Mouse (Mus musculus) heart, embryonic 10.5 days (tissue): ENCODE results near the gene Gdf10. TPM values are rescaled to one million over a fixed set of nuclear protein-coding genes. Genes with fewer than 3 reads are reported as not detected.

ENCODE experiments used
- DNase-seq: peaks from one replicate; pipeline ENCODE4 v3.0.0-alpha.2; 2017; ENCODE audit warnings: low spot score
- H3K27ac ChIP-seq: fragments of 300-500 bp; sonication (generic); 2 replicates; pipeline ENCODE4 v1.5.1; 2016; ENCODE audit warnings: mild to moderate bottlenecking
- H3K27me3 ChIP-seq: fragments of 300-500 bp; sonication (generic); 2 replicates; pipeline ENCODE4 v1.6.1; 2016; ENCODE audit warnings: mild to moderate bottlenecking; ENCODE audit not compliant: poor library complexity, insufficient read depth, severe bottlenecking
- H3K36me3 ChIP-seq: fragments of 300-500 bp; sonication (generic); 2 replicates; pipeline ENCODE4 v1.6.1; 2016; ENCODE audit warnings: mild to moderate bottlenecking, moderate library complexity
- H3K4me1 ChIP-seq: fragments of 300-500 bp; sonication (generic); 2 replicates; pipeline ENCODE4 v1.6.1; 2016; ENCODE audit warnings: mild to moderate bottlenecking
- H3K4me3 ChIP-seq: fragments of 300-500 bp; sonication (generic); 2 replicates; pipeline ENCODE4 v1.5.1; 2016; ENCODE audit warnings: mild to moderate bottlenecking, moderate library complexity
- H3K9me3 ChIP-seq: fragments of 300-500 bp; sonication (generic); 2 replicates; pipeline ENCODE4 v1.6.1; 2016; ENCODE audit warnings: mild to moderate bottlenecking, moderate library complexity
- WGBS: fragments of 180-500 bp; shearing (Covaris S2); methylation state at CpG from one replicate; pipeline ENCODE4 v1.1.7; 2016; 5-methylcytosine and 5-hydroxymethylcytosine counted together
- polyA plus RNA-seq: library from polyadenylated mRNA; unstranded; fragments of >200 nt; fragmentation: Nextera tagmentation; extraction: Ambion mirVana; gene quantifications from 2 replicates; pipeline ENCODE4 v1.2.1, GENCODE M21; 2016

Gene Gdf10
- polyA plus RNA-seq, 1 experiment from 2014 or later = 2.8 TPM

DNA sequence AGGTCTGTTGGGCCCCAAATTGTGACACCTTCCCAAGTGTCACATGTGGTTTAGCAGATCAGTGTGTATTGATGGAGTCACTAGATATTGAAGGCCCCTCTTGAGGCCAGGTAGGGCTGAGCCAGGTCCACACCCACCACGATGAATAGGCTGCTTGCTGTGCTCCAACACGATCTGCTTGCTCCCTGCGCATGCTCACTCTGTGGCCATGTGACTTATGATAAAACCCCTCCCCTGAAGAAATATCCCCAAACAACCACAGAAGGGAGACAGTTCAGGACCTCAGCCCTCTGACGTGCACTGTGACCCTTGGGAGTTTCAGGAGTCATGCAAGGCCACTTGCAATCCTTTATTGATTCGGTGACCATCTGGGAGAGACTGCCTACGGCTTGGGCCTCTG is 22.7 kb downstream of the Gdf10 start:
- Histone ChIP-seq H3K36me3 (no peaks in the 10 kb centered on the region), H3K27me3 (no peaks in the 10 kb centered on the region), H3K27ac (no peak overlapping the region), H3K4me1 (peaks cover 18% of the 10 kb centered on the region), H3K4me3 (no peak overlapping the region), H3K9me3 (no peaks in the 10 kb centered on the region)
- 70% methylated on average over 6 of the region's 6 CpGs for WGBS
- DNase-seq = no peak

DNA sequence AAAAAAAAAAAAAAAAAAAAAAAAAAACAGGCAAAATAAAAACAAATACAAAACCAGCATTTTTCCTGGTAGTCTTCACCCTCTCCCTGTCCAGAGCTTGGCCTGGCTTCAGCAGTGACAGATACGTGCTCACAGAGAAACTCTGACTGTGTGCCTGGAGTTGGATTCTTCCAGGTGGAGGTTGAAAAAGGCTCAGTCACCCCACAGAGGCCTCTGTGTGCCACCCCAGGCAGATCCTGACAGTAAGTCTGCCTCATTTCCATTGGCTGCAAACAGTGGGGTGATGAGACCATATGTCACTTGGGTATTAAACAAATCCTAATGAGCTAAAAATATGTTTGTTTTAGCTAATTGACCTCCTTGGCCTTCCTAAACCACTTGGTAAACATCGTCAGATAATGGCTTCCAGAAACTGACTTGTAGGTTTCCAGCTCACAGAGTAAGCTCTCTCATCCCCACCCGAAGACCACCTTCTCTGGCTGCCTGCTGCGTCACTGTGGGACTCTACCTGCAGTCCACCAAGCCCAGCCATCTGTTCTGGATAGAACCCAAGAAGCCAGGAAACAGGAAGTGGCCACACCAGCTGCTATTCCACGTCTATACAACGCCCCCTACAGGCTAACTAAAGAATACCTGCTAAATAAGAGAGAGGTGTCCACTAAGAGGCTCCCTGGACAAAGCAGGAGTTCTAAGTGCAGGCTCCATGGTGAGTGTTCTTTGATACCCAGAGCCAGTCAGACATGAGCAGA is 29.0 kb downstream of the Gdf10 start:
- WGBS = 48% methylated on average over 6 of the region's 6 CpGs
- Histone ChIP-seq H3K27me3 (peaks cover 10% of the 10 kb centered on the region), H3K27ac (no peak overlapping the region), H3K36me3 (no peaks in the 10 kb centered on the region), H3K9me3 (no peaks in the 10 kb centered on the region), H3K4me1 (peaks cover 10% of the 10 kb centered on the region), H3K4me3 (no peak overlapping the region)
- DNase-seq = no peak

DNA sequence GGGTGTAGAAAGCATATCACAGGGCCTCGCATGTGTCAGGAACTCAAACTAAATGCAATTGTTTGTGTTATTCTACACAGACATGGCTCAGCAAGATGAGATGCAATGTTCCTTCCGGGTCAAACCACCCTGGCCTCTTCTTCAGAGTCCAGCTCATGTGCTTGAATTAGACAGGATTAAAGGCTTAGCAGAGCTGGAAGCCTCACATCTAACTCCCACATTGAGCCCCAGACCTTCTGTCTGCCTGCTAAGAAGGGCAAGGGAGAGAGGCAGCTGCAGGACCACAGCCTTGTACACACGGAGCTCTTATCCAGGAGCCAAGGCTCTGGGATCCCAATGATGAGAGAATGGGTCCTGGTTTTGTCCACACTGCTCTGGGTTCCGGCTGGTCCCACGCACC is 30.4 kb downstream of the Gdf10 start, which contains the start of gene Rbp3:
TSS of gene Rbp3 (plus strand) at position 243 of the 400 bp plus-strand sequence.
- WGBS = 83% methylated on average over 5 of the region's 5 CpGs
- no peak for DNase-seq
- Histone ChIP-seq H3K27me3 (peaks cover 15% of the 10 kb centered on the region), H3K9me3 (no peaks in the 10 kb centered on the region), H3K4me1 (peaks cover 12% of the 10 kb centered on the region), H3K36me3 (no peaks in the 10 kb centered on the region), H3K4me3 (no peak within 1 kb of the TSS), H3K27ac (no peak within 1 kb of the TSS)

DNA sequence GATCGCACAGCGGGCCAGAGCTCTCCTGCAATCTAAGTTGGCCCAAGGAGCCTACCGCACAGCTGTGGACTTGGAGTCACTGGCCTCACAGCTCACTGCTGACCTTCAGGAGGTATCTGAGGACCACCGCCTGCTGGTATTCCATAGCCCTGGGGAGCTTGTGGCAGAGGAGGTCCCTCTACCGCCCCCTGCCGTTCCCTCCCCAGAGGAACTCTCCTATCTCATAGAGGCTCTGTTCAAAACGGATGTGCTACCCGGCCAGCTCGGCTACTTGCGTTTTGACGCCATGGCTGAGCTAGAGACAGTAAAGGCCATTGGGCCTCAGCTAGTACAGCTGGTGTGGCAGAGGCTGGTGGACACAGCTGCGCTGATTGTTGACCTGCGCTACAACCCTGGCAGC is 32.7 kb downstream of the Gdf10 start:
- H3K9me3 ChIP-seq = no peaks in the 10 kb centered on the region
- H3K27ac ChIP-seq = no peak overlapping the region
- 69% methylated on average over 13 of the region's 13 CpGs for WGBS
- H3K4me3 ChIP-seq = no peak overlapping the region
- DNase-seq = no peak
- peaks cover 15% of the 10 kb centered on the region for H3K4me1 ChIP-seq
- H3K36me3 ChIP-seq = no peaks in the 10 kb centered on the region
- peaks cover 15% of the 10 kb centered on the region for H3K27me3 ChIP-seq

DNA sequence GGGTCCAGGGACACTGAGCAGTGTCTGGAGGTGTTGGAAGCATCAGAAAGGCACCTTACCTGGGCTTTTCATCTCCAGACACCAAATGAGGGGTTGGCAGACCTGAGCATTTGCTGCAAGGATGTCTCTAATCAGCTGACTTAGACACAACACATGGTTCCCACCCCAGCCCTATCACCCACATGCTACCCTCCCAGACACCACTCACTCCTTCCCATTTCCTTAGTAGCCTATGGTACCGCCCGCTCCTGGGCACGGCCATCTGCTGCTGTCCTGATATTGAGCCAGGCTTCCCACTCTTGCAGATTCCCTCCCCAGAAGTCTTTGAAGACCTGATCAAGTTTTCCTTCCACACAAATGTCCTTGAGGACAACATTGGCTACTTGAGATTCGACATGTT is 34.8 kb downstream of the Gdf10 start:
- H3K9me3 ChIP-seq = no peaks in the 10 kb centered on the region
- peaks cover 11% of the 10 kb centered on the region for H3K4me1 ChIP-seq
- no peak for DNase-seq
- no peak overlapping the region for H3K4me3 ChIP-seq
- no peaks in the 10 kb centered on the region for H3K36me3 ChIP-seq
- WGBS = 59% methylated on average over 4 of the region's 4 CpGs
- H3K27ac ChIP-seq = no peak overlapping the region
- peaks cover 15% of the 10 kb centered on the region for H3K27me3 ChIP-seq

DNA sequence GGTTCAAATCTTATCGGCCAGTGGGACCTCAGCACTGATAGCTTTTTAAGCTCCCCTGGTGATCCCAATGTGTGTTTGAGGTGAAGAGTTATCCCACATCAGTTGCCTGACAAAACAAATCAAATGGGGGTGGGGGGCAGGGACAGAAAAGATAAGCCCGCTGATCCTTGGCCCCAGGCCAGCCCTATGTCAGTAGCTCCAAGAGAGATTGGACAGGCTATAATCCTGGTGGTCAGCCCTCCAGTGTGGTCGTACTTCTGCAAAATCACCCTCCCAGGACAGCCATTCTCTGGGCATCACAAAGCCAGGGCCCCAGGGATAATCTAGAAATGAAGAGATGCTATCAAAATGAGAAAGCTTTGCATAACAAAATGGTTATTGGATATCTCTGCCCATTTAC is 35.5 kb downstream of the Gdf10 start:
- H3K27me3 ChIP-seq = peaks cover 15% of the 10 kb centered on the region
- peaks cover 11% of the 10 kb centered on the region for H3K4me1 ChIP-seq
- H3K27ac ChIP-seq = no peak overlapping the region
- no peak overlapping the region for H3K4me3 ChIP-seq
- WGBS = 16% methylated on average over 3 of the region's 3 CpGs
- no peaks in the 10 kb centered on the region for H3K9me3 ChIP-seq
- no peak for DNase-seq
- no peaks in the 10 kb centered on the region for H3K36me3 ChIP-seq

DNA sequence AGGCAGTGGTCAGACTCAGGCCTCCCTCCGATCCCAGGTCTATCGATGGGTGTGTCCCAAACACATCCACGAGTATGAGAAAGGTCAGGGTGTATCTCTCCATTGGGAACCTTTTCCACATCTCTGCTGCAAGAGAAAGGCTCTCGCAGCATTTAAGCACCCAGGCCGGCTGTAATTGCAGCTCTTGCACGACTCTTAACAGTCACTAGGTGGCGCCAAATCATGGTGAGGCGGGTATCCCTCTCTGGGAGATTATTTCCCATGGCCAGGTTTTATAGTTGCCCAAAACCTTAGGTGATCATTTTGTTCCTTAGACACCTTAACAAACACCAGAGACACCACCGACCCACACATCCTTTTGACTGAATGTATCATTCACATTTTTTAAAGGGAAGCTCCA is 36.0 kb downstream of the Gdf10 start:
- 9% methylated on average over 9 of the region's 9 CpGs for WGBS
- H3K27ac ChIP-seq = no peak overlapping the region
- H3K4me3 ChIP-seq = no peak overlapping the region
- no peak for DNase-seq
- peaks cover 15% of the 10 kb centered on the region for H3K27me3 ChIP-seq
- H3K9me3 ChIP-seq = no peaks in the 10 kb centered on the region
- no peaks in the 10 kb centered on the region for H3K36me3 ChIP-seq
- H3K4me1 ChIP-seq = peaks cover 11% of the 10 kb centered on the region

DNA sequence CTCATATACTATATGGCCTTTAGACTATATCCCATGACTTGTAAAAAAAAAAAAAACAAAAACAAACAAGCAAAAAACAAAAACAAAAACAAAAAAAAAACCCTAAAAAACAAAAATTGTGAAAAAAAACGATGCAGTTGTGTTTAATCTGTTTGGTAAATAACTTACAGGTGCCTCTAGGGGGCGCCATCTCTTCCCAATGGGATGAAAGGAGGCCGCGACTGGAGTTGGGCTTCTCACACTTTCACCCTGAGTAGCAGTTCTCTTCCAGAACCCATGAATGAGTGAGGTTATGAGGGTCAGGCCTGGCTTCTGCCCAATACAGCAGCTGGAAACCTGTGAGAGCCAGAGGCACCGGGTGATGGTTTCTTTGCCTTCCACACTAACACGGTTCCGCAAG is 42.3 kb downstream of the Gdf10 start:
- Histone ChIP-seq H3K36me3 (no peaks in the 10 kb centered on the region), H3K4me1 (no peaks in the 10 kb centered on the region), H3K27me3 (no peaks in the 10 kb centered on the region; the same call in 1 of the 2 replicates), H3K9me3 (no peaks in the 10 kb centered on the region), H3K27ac (no peak overlapping the region), H3K4me3 (no peak overlapping the region)
- DNase-seq = no peak
- WGBS = 56% methylated on average over 7 of the region's 7 CpGs

DNA sequence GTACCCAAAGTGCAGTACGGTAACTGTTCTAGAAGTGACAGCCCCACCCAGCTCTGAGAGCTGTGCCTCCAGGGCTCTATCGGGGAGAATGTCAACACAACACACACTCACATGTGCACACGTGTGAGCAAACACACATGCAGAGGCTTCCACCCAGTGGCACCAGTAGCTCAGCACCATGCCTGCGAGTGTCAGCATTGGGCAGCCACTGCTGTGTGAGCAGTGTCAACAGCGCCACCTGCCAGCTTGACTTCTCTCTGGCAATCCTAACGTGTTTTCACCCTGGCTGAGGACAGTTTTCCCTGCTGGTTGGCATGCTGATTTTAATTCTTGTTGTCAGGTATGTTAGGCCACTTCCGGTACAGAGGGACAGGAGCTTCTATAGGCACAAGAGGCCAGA is 49.3 kb downstream of the Gdf10 start:
- Histone ChIP-seq H3K27ac (no peak overlapping the region), H3K4me3 (no peak overlapping the region), H3K4me1 (no peaks in the 10 kb centered on the region), H3K36me3 (no peaks in the 10 kb centered on the region), H3K9me3 (no peaks in the 10 kb centered on the region), H3K27me3 (peaks cover 9% of the 10 kb centered on the region)
- 39% methylated on average over 7 of the region's 7 CpGs for WGBS
- no peak for DNase-seq

DNA sequence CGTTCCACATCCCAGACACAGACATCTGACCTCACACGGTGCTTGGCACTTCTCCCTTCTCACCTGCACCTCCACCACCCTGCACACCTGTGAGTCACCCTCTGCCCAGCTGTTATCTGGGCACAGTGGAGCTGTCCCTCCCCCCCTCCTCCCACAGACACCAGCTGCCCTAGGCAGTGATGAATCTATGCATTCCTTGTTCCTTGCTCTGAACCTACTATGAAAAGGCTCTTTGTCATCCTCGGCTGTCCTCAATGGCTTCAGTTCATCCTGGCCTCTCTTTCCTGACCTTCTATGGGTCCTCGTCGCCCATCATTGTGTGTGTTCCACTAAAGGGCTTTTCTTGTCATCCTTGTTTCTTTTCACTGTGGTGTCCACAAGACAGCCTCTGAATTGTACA is 51.4 kb downstream of the Gdf10 start:
- Histone ChIP-seq H3K4me1 (peaks cover 3% of the 10 kb centered on the region; the same call in 1 of the 2 replicates), H3K4me3 (no peak overlapping the region)
- WGBS = 63% methylated on average over 5 of the region's 5 CpGs

DNA sequence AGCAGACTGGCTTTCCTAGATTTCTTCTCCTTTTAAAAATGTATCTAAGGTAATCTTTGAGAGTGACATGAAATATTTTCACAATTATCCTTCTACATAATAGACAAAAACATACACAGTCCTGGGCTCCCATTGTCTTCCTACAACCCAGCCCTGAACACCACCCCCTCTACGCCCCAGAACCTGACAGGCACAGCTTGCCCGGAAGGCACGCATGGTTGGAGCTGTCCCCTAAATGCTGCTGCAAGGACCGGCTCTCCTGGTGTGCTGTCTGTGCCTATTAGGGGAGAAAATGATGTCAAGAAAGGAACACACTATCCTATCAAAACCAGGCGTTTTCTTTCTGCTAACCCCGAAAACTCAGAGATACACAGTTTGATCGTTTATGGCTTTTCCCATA is 54.4 kb downstream of the Gdf10 start:
- Histone ChIP-seq H3K27ac (no peak overlapping the region), H3K4me3 (no peak overlapping the region), H3K4me1 (peaks cover 3% of the 10 kb centered on the region; the same call in 1 of the 2 replicates), H3K27me3 (peaks cover 24% of the 10 kb centered on the region), H3K9me3 (no peaks in the 10 kb centered on the region), H3K36me3 (no peaks in the 10 kb centered on the region)
- WGBS = 42% methylated on average over 7 of the region's 7 CpGs
- DNase-seq = no peak

More for the DNA sequence above, 51.4 kb downstream of the Gdf10 start:
- Histone ChIP-seq H3K27me3 (peaks cover 27% of the 10 kb centered on the region), H3K27ac (no peak overlapping the region), H3K9me3 (no peaks in the 10 kb centered on the region), H3K36me3 (no peaks in the 10 kb centered on the region)
- DNase-seq = no peak

DNA sequence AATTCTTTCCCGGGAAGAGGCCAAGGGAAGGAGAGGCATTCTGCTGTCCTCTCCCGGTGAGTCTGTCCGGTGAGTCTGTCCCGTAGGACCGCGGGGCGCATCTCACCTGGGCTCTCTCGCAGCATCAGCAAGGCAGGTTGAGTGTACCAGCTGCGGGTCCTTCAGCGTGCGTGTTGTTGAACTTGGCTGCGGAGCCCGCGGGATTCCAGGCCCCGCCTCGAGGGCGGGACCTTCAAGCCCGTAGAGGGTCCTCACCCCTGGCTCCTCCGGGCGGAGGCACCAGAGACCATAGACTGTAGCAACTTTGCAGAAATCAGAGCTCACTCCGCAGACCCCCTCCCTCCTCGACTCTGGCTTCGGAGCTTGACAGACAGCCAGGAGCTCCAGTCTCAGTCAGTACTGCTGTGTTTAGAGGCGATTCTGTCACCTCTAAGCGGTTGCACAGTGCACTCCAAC is 55.2 kb downstream of the Gdf10 start, which contains the start of gene Zfp488:
TSS of gene Zfp488 (minus strand) at position 161 of the 456 bp plus-strand sequence.
- no peaks in the 10 kb centered on the region for H3K9me3 ChIP-seq
- no peak for DNase-seq
- peak within 1 kb of the TSS; percentile 52 for H3K4me3 ChIP-seq
- WGBS = 2% methylated on average over 25 of the region's 25 CpGs
- H3K36me3 ChIP-seq = no peaks in the 10 kb centered on the region
- peaks cover 24% of the 10 kb centered on the region for H3K27me3 ChIP-seq
- no peak within 1 kb of the TSS for H3K27ac ChIP-seq
- H3K4me1 ChIP-seq = peaks cover 3% of the 10 kb centered on the region; the same call in 1 of the 2 replicates
